Mouse (Mus musculus) liver, embryonic 14.5 days (tissue): ENCODE measurements at regions not wholly inside any gene's neighbourhood (a gene's known extent, or its start where the extent isn't known, plus 50 kb on each side); places are given as distances from the start of the nearest gene placed in this dataset.

Experiments
- CTCF ChIP-seq: IDR thresholded peaks from 2 replicates; pipeline ENCODE4 v1.5.1; 2016; ENCODE audit warnings: antibody characterized with exemption, low read depth, control low read depth
- EP300 ChIP-seq: IDR thresholded peaks from 2 replicates; pipeline ENCODE4 v1.6.1; 2016; ENCODE audit warnings: antibody characterized with exemption, low read depth

GRCm38 (mm10) chr14:98538267-98538666 lies 368.7 kb upstream of the Dach1 start:
- no peak for TF ChIP-seq CTCF
- TF ChIP-seq EP300 = no peak
